Mouse (Mus musculus) liver (tissue): ENCODE data around the gene Gm13278.
A peak's percentile ranks its signal among the peaks of the same experiment; 100 is the strongest.
"Not testable (repeated sequence)": the region's sequence is repeated elsewhere in the genome, so short reads cannot be mapped to it uniquely, and the experiment has no call there.

Experiments used
- DNase-seq: peaks from one replicate; pipeline ENCODE4 v3.0.0-alpha.2; 2020; ENCODE audit warnings: mixed read lengths

The Gm13278 gene

DNA sequence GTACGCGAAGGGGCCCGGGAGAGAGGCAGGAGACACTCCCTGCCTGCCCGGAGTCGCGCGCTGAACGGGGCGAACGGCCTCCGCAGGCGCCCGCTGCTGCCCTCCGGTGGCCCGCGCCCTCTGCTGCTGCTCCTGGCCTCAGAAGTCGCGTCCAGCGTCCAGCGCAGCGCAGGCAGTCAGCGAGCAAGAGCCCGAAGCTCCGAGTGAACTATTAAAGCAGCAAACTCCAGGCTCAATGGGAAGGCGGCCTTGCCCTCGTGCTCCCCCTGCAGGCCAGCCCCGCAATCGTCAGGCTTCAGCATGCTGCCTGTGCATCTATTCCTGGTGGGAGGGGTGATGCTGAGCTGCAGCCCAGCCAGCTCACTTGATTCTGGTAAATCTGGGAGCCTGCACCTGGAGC is at the start of gene Gm13278:
TSS of gene Gm13278 (plus strand) at position 301 of the 400 bp plus-strand sequence.
- DNase-seq = not testable (repeated sequence)

DNA sequence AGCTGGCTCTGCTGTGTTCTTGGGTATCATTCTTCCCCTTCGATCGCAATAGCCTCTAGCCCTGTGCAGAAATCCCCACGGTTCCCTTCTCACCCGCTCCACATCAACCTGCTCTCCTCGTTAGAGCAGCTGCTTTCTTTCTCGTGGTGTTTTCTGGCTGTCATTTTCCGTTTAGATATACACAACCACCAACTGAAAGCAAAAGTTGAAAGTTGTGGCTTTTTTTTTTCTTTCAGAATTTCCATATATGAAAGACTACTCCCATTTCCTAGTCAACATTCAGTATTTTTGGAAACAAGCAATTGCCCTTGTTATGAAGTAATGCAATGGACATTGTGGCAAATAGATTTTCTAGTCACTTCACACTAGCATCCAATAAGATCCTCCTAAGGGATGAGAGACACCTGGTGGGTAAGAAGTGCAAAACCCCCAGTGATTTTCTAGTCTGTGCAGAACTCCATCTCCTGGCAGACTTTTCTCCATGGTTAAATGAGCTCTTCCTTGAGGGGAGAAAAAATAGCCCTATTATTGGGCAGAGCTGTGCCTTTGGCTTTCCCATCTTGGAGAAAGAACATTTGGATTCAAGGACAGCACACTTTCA is 48.5 kb upstream of the Gm13278 start:
- DNase-seq = no peak

DNA sequence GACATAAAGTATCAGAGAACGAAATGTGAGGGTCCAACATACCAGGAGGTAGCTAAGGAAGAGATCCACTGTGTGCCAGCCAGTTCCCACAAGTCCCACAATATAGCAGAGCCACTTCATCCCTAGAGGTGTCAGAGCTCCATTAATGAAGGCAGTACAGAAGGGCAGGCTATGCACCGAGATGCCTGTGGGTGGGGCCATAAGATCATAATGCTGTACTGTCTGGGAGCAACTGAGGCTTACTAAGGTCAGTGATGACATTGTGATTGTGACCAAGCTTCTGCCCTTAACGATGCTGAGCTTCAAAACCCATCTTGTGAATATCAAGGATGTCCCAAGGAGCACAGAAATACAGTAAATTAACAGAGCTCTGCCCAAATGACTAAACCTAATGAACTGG is 47.1 kb upstream of the Gm13278 start:
- DNase-seq = no peak

DNA sequence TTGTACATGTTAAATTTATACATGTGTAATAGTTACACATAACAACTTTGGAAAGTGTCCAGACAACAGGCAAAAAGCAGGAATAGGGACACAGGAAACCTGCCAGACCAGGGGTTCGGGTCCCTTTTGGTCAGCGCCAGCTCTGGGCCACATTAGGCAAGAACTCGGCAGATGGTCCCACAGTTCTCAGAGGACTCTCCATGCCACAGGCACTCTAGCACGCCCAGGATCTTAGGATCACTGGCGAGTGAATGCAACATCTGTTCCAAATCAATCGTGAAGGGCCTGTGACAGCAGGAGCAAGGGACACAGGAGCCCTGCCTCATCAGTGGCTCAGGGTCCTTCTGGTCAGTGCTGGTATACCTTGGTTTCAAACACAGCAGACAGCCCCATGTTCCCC is 41.4 kb upstream of the Gm13278 start:
- DNase-seq = no peak

DNA sequence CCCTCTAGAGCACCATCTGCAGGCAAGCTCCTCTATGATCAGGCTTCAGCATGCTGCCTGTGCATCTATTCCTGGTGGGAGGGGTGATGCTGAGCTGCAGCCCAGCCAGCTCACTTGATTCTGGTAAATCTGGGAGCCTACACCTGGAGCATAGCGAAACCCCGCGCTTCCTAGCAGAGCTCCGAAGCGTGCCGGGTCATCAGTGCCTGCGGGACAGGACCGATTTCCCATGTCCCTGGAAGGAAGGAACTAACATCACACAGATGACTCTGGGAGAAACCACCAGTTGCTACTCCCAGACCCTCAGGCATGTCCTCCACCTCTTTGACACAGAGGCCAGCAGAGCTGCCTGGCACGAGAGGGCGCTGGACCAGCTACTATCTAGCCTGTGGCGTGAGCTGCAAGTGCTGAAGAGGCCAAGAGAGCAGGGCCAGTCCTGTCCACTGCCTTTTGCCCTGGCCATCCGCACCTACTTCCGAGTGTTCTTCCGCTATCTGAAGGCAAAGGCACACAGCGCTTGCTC is 36.5 kb upstream of the Gm13278 start, which contains the start of gene Gm13271:
TSS of gene Gm13271 (plus strand) at position 51 of the 523 bp plus-strand sequence.
- DNase-seq = not testable (repeated sequence)

DNA sequence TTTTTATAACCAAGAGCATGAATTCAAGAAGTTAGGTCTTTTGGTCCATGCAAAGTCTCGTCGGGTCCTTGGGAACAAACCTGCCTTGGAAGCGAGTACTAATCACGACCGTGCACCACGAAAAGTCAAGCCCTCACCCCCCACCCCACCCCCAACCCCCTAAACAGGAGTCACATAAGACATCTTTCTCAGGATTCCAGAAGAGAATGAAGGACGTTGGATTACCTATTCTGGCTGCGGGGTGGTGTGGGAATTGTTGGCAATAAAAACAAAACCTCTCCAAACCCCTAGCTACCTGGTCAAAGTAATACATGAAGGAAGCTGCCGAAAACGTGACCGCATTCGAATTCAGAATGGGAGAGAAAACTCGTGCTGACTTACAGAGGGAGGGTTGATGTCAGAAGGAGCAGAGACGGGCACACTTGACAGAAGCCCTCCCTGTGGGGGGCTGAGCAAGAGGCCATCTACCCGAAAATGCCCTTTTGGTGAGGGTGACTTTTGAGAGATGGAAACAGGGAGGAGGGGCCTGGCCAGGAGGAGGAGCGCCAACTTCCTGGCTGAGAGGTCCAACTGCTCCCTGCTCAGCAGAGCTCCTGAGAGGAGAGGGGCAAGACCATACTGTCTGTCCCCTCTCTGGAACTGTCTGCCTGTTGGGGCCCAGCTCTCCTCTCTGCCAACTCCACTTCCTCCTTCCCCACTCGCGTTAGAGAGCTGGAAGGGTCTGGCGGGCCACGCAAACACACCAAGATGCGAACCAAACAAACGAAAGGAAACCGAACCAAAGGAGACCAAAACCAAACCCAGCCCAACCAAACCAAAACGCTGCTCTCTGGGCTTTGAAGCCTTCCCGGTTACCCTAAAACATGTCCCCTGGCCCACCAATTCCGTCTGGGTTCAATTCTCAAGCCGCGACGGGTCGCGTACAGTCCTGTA is 34.5 kb upstream of the Gm13278 start:
- DNase-seq = not testable (repeated sequence)

DNA sequence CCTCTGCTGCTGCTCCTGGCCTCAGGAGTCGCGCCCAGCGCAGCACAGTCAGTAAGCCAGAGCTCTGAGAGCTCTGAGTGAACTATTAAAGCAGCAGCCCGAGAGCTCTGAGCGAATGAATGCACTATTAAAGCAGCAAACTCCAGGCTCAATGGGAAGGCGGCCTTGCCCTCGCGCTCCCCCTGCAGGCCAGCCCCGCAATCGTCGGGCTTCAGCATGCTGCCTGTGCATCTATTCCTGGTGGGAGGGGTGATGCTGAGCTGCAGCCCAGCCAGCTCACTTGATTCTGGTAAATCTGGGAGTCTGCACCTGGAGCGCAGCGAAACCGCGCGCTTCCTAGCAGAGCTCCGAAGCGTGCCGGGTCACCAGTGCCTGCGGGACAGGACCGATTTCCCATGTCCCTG is 33.7 kb upstream of the Gm13278 start:
- DNase-seq = peak; percentile 78

DNA sequence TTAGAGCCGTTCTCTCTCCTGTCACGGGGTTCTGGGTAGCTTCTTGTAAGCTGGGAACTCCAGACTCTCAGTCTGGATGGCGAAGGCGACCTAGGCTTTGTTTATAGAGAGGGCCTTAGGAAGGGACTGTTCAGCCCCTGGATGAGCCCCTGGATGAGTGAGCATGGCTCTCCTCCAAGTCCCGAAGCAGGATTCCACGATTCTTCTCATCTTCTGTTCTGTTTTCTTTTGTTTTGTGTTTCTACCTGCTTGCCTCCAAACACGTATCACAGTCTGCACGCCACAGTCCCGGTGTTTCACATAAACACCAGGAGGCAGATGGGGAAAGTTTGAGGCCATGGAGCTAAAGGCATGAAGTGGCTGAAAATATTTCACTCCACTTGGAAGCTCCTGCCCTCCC is 32.6 kb upstream of the Gm13278 start:
- not testable (repeated sequence) for DNase-seq

DNA sequence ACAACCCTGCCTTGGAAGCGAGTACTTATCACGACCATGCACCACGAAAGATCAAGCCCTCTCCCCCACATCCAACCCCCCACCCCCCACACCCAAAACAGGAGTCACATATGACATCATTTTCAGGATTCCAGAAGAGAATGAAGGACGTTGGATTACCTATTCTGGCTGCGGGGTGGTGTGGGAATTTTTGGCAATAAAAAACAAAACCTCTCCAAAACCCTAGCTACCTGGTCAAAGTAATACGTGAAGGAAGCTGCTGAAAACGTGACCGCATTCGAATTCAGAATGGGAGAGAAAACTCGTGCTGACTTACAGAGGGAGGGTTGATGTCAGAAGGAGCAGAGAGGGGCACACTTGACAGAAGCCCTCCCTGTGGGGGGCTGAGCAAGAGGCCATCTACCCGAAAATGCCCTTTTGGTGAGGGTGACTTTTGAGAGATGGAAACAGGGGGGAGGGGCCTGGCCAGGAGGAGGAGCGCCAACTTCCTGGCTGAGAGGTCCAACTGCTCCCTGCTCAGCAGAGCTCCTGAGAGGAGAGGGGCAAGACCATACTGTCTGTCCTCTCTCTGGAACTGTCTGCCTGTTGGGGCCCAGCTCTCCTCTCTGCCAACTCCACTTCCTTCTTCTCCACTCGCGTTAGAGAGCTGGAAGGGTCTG is 31.6 kb upstream of the Gm13278 start, which contains the start of gene Gm13283:
TSS of gene Gm13283 (plus strand) at position 510 of the 659 bp plus-strand sequence.
- not testable (repeated sequence) for DNase-seq

DNA sequence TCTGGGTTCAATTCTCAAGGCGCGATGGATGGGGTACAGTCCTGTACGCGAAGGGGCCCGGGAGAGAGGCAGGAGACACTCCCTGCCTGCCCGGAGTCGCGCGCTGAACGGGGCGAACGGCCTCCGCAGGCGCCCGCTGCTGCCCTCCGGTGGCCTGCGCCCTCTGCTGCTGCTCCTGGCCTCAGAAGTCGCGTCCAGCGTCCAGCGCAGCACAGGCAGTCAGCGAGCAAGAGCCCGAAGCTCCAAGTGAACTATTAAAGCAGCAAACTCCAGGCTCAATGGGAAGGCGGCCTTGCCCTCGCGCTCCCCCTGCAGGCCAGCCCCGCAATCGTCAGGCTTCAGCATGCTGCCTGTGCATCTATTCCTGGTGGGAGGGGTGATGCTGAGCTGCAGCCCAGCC is 30.9 kb upstream of the Gm13278 start:
- DNase-seq = peak; percentile 80

DNA sequence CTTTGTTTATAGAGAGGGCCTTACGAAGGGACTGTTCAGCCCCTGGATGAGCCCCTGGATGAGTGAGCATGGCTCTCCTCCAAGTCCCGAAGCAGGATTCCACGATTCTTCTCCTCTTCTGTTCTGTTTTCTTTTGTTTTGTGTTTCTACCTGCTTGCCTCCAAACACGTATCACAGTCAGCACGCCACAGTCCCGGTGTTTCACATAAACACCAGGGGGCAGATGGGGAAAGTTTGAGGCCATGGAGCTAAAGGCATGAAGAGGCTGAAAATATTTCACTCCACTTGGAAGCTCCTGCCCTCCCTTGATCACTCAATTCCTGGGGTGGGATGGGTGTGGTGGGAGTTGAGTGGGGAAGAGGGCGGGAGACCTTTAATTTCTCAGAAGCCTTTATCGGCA is 29.6 kb upstream of the Gm13278 start:
- DNase-seq = not testable (repeated sequence)

DNA sequence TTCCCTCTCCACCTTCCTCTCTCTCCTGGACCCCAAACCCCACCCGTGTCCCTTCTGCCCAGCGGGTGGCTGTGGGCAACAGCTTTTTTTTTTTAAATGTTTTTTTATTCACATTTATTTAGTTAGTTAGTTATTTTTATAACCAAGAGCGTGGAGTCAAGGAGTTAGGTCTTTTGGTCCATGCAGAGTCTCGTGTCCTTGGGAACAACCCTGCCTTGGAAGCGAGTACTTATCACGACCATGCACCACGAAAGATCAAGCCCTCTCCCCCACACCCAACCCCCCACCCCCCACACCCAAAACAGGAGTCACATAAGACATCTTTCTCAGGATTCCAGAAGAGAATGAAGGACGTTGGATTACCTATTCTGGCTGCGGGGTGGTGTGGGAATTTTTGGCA is 29.0 kb upstream of the Gm13278 start:
- not testable (repeated sequence) for DNase-seq

DNA sequence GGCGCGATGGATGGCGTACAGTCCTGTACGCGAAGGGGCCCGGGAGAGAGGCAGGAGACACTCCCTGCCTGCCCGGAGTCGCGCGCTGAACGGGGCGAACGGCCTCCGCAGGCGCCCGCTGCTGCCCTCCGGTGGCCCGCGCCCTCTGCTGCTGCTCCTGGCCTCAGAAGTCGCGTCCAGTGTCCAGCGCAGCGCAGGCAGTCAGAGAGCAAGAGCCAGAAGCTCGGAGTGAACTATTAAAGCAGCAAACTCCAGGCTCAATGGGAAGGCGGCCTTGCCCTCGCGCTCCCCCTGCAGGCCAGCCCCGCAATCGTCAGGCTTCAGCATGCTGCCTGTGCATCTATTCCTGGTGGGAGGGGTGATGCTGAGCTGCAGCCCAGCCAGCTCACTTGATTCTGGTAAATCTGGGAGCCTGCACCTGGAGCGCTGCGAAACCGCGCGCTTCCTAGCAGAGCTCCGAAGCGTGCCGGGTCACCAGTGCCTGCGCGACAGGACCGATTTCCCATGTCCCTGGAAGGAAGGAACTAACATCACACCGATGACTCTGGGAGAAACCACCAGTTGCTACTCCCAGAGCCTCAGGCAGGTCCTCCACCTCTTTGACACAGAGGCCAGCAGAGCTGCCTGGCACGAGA is 27.8 kb upstream of the Gm13278 start:
- peak; percentile 69 for DNase-seq

DNA sequence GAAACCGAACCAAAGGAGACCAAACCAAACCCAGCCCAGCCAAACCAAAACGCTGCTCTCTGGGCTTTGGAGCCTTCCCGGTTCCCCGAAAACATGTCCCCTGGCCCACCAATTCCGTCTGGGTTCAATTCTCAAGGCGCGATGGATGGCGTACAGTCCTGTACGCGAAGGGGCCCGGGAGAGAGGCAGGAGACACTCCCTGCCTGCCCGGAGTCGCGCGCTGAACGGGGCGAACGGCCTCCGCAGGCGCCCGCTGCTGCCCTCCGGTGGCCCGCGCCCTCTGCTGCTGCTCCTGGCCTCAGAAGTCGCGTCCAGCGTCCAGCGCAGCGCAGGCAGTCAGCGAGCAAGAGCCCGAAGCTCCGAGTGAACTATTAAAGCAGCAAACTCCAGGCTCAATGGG is 17.8 kb upstream of the Gm13278 start, which contains the start of gene Gm13290:
TSS of gene Gm13290 (plus strand) at position 301 of the 400 bp plus-strand sequence.
- DNase-seq = not testable (repeated sequence)

DNA sequence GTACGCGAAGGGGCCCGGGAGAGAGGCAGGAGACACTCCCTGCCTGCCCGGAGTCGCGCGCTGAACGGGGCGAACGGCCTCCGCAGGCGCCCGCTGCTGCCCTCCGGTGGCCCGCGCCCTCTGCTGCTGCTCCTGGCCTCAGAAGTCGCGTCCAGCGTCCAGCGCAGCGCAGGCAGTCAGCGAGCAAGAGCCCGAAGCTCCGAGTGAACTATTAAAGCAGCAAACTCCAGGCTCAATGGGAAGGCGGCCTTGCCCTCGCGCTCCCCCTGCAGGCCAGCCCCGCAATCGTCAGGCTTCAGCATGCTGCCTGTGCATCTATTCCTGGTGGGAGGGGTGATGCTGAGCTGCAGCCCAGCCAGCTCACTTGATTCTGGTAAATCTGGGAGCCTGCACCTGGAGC is 14.7 kb upstream of the Gm13278 start, which contains the start of gene Gm13289:
TSS of gene Gm13289 (plus strand) at position 301 of the 400 bp plus-strand sequence.
- DNase-seq = not testable (repeated sequence)

DNA sequence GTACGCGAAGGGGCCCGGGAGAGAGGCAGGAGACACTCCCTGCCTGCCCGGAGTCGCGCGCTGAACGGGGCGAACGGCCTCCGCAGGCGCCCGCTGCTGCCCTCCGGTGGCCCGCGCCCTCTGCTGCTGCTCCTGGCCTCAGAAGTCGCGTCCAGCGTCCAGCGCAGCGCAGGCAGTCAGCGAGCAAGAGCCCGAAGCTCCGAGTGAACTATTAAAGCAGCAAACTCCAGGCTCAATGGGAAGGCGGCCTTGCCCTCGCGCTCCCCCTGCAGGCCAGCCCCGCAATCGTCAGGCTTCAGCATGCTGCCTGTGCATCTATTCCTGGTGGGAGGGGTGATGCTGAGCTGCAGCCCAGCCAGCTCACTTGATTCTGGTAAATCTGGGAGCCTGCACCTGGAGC is 11.8 kb upstream of the Gm13278 start, which contains the start of gene Gm13272:
TSS of gene Gm13272 (plus strand) at position 301 of the 400 bp plus-strand sequence.
- DNase-seq = not testable (repeated sequence)

DNA sequence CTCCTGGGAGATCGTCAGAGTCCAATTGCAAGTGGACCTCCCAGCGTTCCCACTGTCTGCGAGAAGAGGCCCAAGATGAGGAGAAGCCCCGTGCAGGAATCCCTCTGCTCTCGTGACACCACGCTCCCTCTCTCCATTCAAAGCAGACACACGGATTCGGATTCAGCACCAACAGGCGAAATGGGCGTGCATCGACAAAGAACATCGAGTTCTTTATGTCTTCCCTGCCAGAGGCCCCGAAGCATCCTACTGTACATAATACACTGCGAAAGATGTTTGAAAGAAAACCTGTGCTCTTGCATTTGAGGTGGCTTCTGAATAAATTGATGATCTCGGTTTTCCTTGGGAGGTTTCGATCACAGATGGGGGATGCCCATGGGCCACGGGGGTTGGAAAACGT is 11.0 kb upstream of the Gm13278 start:
- not testable (repeated sequence) for DNase-seq

DNA sequence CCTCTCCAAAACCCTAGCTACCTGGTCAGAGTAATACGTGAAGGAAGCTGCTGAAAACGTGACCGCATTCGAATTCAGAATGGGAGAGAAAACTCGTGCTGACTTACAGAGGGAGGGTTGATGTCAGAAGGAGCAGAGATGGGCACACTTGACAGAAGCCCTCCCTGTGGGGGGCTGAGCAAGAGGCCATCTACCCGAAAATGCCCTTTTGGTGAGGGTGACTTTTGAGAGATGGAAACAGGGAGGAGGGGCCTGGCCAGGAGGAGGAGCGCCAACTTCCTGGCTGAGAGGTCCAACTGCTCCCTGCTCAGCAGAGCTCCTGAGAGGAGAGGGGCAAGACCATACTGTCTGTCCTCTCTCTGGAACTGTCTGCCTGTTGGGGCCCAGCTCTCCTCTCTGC is 9.5 kb upstream of the Gm13278 start, which contains the start of gene Ifnz:
TSS of gene Ifnz (plus strand) at position 301 of the 400 bp plus-strand sequence.
- not testable (repeated sequence) for DNase-seq

DNA sequence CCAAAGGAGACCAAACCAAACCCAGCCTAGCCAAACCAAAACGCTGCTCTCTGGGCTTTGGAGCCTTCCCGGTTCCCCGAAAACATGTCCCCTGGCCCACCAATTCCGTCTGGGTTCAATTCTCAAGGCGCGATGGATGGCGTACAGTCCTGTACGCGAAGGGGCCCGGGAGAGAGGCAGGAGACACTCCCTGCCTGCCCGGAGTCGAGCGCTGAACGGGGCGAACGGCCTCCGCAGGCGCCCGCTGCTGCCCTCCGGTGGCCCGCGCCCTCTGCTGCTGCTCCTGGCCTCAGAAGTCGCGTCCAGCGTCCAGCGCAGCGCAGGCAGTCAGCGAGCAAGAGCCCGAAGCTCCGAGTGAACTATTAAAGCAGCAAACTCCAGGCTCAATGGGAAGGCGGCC is 9.0 kb upstream of the Gm13278 start:
- DNase-seq = not testable (repeated sequence)

DNA sequence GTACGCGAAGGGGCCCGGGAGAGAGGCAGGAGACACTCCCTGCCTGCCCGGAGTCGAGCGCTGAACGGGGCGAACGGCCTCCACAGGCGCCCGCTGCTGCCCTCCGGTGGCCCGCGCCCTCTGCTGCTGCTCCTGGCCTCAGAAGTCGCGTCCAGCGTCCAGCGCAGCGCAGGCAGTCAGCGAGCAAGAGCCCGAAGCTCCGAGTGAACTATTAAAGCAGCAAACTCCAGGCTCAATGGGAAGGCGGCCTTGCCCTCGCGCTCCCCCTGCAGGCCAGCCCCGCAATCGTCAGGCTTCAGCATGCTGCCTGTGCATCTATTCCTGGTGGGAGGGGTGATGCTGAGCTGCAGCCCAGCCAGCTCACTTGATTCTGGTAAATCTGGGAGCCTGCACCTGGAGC is 5.9 kb upstream of the Gm13278 start, which contains the start of gene Gm13276:
TSS of gene Gm13276 (plus strand) at position 301 of the 400 bp plus-strand sequence.
- not testable (repeated sequence) for DNase-seq

DNA sequence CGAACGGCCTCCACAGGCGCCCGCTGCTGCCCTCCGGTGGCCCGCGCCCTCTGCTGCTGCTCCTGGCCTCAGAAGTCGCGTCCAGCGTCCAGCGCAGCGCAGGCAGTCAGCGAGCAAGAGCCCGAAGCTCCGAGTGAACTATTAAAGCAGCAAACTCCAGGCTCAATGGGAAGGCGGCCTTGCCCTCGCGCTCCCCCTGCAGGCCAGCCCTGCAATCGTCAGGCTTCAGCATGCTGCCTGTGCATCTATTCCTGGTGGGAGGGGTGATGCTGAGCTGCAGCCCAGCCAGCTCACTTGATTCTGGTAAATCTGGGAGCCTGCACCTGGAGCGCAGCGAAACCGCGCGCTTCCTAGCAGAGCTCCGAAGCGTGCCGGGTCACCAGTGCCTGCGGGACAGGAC is 2.9 kb upstream of the Gm13278 start, which contains the start of gene Gm13277:
TSS of gene Gm13277 (plus strand) at position 231 of the 400 bp plus-strand sequence.
- not testable (repeated sequence) for DNase-seq
